Mouse (Mus musculus): ENCODE results near the gene Ildr1. TPM values are rescaled to one million over a fixed set of nuclear protein-coding genes. Genes with fewer than 3 reads are reported as not detected.

Gene Ildr1
- polyA plus RNA-seq, 1 experiment from 2014 or later = 0.51 TPM

GRCm38 (mm10) chr16:36673196-36673595, 20.6 kb upstream of the Ildr1 start:
- H3K9me3 ChIP-seq = no peaks in the 10 kb centered on the region
- H3K4me1 ChIP-seq = no peaks in the 10 kb centered on the region
- H3K36me3 ChIP-seq (replicated peaks) = no peaks in the 10 kb centered on the region
- no peak overlapping the region for H3K9ac ChIP-seq
- no peaks in the 10 kb centered on the region for H3K27me3 ChIP-seq
- ATAC-seq (ENCODE audit: low FRiP score) = no peak
- H3K4me2 ChIP-seq = no peak overlapping the region
- 84% methylated on average over 4 of the region's 4 CpGs for WGBS
- no peak overlapping the region for H3K27ac ChIP-seq
- H3K4me3 ChIP-seq (replicated peaks) = no peak overlapping the region

GRCm38 (mm10) chr16:36674457-36675204, 19.1 kb upstream of the Ildr1 start:
- Histone ChIP-seq H3K36me3 (replicated peaks) (no peaks in the 10 kb centered on the region), H3K4me3 (replicated peaks) (no peak overlapping the region), H3K4me1 (no peaks in the 10 kb centered on the region), H3K4me2 (no peak overlapping the region), H3K27ac (no peak overlapping the region), H3K9me3 (no peaks in the 10 kb centered on the region), H3K27me3 (no peaks in the 10 kb centered on the region), H3K9ac (no peak overlapping the region)
- ATAC-seq (ENCODE audit: low FRiP score) = no peak
- 77% methylated on average over 7 of the region's 7 CpGs for WGBS

DNA sequence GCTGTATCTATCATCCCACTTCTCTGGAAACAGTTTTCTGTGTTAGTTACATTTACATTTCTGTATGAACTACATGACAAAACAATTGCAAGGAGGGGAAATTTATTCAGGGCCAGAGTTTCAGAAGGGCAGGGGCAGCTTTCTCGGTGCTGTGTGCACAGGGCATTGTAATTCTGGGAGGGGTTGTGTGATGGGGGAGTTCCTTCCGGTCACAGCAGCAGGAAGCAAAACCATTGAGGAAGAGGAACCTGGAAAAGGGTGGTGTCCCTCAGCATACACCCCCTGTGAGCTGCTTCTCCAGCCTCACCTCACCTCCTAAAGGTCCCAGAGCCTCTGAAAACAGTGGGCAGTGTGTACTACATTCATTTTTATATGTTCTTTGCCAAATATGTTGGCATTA, 18.5 kb upstream of the Ildr1 start:
- no peaks in the 10 kb centered on the region for H3K27me3 ChIP-seq

DNA sequence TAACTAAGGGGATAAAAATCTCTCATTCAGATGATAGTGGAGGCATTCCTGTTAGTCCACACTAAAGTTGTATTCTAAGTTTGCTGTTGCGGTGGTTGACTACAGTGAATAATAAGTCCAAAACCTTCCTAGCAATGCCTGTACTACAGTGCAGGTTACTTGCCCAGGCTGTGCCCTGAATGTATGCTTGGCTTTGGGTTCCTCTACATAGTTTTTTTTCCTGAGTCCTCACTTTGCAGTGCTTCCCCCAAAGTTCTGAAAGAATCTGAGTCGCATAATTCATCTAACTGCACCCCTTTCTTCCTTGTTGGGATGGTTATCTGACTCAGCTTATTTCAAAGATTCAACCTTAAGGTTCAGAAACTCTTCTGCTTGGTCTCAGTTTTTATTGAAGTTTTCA, 17.9 kb upstream of the Ildr1 start:
- ATAC-seq (ENCODE audit: low FRiP score) = no peak
- Histone ChIP-seq H3K27ac (no peak overlapping the region), H3K9ac (no peak overlapping the region), H3K4me2 (no peak overlapping the region), H3K36me3 (replicated peaks) (no peaks in the 10 kb centered on the region), H3K4me1 (no peaks in the 10 kb centered on the region), H3K27me3 (no peaks in the 10 kb centered on the region), H3K4me3 (replicated peaks) (no peak overlapping the region), H3K9me3 (no peaks in the 10 kb centered on the region)
- 94% methylated on average over 2 of the region's 2 CpGs for WGBS

More for the DNA sequence above, 18.5 kb upstream of the Ildr1 start:
- WGBS = 49% methylated on average over 2 of the region's 2 CpGs
- Histone ChIP-seq H3K9me3 (no peaks in the 10 kb centered on the region), H3K36me3 (replicated peaks) (no peaks in the 10 kb centered on the region), H3K4me1 (no peaks in the 10 kb centered on the region), H3K9ac (no peak overlapping the region), H3K4me3 (replicated peaks) (no peak overlapping the region), H3K4me2 (no peak overlapping the region), H3K27ac (no peak overlapping the region)
- no peak for ATAC-seq (ENCODE audit: low FRiP score)

- Histone ChIP-seq H3K4me1 (no peaks in the 10 kb centered on the region), H3K4me3 (replicated peaks) (no peak overlapping the region), H3K9me3 (no peaks in the 10 kb centered on the region), H3K36me3 (replicated peaks) (no peaks in the 10 kb centered on the region), H3K27ac (no peak overlapping the region), H3K9ac (no peak overlapping the region), H3K4me2 (no peak overlapping the region), H3K27me3 (no peaks in the 10 kb centered on the region)
- WGBS = 86% methylated on average over 3 of the region's 3 CpGs
- no peak for ATAC-seq (ENCODE audit: low FRiP score)
These were observed 11.9 kb upstream of the Ildr1 start for GRCm38 (mm10) chr16:36681829-36682228.

GRCm38 (mm10) chr16:36684325-36684918, 9.4 kb upstream of the Ildr1 start:
- ATAC-seq (ENCODE audit: low FRiP score) = no peak
- no peak overlapping the region for H3K27ac ChIP-seq
- WGBS = 77% methylated on average over 6 of the region's 6 CpGs
- H3K4me2 ChIP-seq = no peak overlapping the region
- no peaks in the 10 kb centered on the region for H3K36me3 ChIP-seq (replicated peaks)
- no peak overlapping the region for H3K9ac ChIP-seq
- H3K4me1 ChIP-seq = no peaks in the 10 kb centered on the region
- no peaks in the 10 kb centered on the region for H3K27me3 ChIP-seq
- H3K4me3 ChIP-seq (replicated peaks) = no peak overlapping the region
- H3K9me3 ChIP-seq = no peaks in the 10 kb centered on the region

DNA sequence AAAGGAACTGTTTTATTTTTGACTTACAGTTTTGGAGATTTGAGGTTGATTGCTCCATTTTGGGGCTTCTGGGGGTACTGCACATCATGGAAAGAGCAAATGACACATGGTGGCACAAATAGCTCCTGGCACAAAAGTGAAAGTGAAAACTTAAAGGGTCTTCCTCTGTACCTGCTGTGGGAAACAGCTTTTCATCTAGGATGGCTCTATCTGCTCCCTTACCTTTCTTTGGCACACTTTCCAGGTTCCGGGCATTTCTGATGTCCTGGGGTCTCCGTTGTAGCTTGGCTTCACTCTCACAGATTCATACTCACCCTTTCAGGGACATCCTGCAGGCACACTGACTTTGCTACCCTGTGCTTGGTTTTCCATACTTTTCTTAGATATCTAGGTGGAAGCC, 5.7 kb upstream of the Ildr1 start:
- H3K27me3 ChIP-seq = peaks cover 9% of the 10 kb centered on the region; the same call in 1 of the 2 replicates
- H3K36me3 ChIP-seq (replicated peaks) = no peaks in the 10 kb centered on the region
- no peak overlapping the region for H3K4me3 ChIP-seq (replicated peaks)
- no peaks in the 10 kb centered on the region for H3K4me1 ChIP-seq
- no peak overlapping the region for H3K27ac ChIP-seq
- no peak for ATAC-seq (ENCODE audit: low FRiP score)
- no peak overlapping the region for H3K4me2 ChIP-seq
- no peak overlapping the region for H3K9ac ChIP-seq
- H3K9me3 ChIP-seq = no peaks in the 10 kb centered on the region
- WGBS = 87% methylated on average over 2 of the region's 2 CpGs

GRCm38 (mm10) chr16:36691484-36691883, 2.3 kb upstream of the Ildr1 start:
- no peak overlapping the region for H3K9ac ChIP-seq
- no peaks in the 10 kb centered on the region for H3K36me3 ChIP-seq (replicated peaks)
- H3K9me3 ChIP-seq = no peaks in the 10 kb centered on the region
- H3K4me2 ChIP-seq = no peak overlapping the region
- peaks cover 8% of the 10 kb centered on the region for H3K4me1 ChIP-seq
- ATAC-seq (ENCODE audit: low FRiP score) = no peak
- peaks cover 29% of the 10 kb centered on the region for H3K27me3 ChIP-seq
- no peak overlapping the region for H3K27ac ChIP-seq
- no peak overlapping the region for H3K4me3 ChIP-seq (replicated peaks)
- 59% methylated on average over 3 of the region's 3 CpGs for WGBS

GRCm38 (mm10) chr16:36694798-36695290, 1.1 kb downstream of the Ildr1 start:
- Histone ChIP-seq H3K4me2 (no peak overlapping the region), H3K9ac (no peak overlapping the region), H3K27me3 (peaks cover 29% of the 10 kb centered on the region), H3K4me1 (peaks cover 8% of the 10 kb centered on the region), H3K27ac (no peak overlapping the region), H3K4me3 (replicated peaks) (no peak overlapping the region), H3K36me3 (replicated peaks) (no peaks in the 10 kb centered on the region), H3K9me3 (no peaks in the 10 kb centered on the region)
- ATAC-seq (ENCODE audit: low FRiP score) = no peak
- WGBS = 46% methylated on average over 9 of the region's 9 CpGs

- ATAC-seq (ENCODE audit: low FRiP score) = no peak
- H3K27ac ChIP-seq = no peak overlapping the region
- peaks cover 27% of the 10 kb centered on the region for H3K27me3 ChIP-seq
- H3K4me3 ChIP-seq (replicated peaks) = no peak overlapping the region
- no peak overlapping the region for H3K9ac ChIP-seq
- 84% methylated on average over 8 of the region's 8 CpGs for WGBS
- H3K36me3 ChIP-seq (replicated peaks) = no peaks in the 10 kb centered on the region
- no peak overlapping the region for H3K4me2 ChIP-seq
- no peaks in the 10 kb centered on the region for H3K9me3 ChIP-seq
- peaks cover 8% of the 10 kb centered on the region for H3K4me1 ChIP-seq
These were observed 3.6 kb downstream of the Ildr1 start for GRCm38 (mm10) chr16:36697331-36697730.

DNA sequence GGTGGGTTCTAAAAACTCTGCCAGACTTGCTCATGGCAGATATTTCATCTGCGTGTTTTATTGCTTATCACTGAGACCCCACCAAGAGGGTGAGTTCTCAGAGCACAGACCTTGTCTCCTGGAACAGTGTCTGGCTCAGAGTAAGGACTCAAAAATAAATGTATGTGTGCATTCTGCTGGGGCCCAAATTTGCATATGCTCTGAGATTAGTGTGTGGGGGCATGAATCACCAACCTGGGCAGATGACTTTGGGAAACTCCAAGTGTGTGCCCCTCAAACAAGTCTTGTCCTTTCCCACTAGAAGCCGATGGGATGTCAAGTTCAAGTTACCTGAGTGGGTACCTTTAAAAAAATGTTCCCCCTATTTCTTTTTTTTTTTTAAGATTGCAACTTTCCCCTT, 6.7 kb downstream of the Ildr1 start:
- H3K27me3 ChIP-seq = no peaks in the 10 kb centered on the region
- WGBS = 94% methylated on average over 2 of the region's 2 CpGs
- no peak for ATAC-seq (ENCODE audit: low FRiP score)
- no peak overlapping the region for H3K4me3 ChIP-seq (replicated peaks)
- H3K4me2 ChIP-seq = no peak overlapping the region
- H3K9ac ChIP-seq = no peak overlapping the region
- no peaks in the 10 kb centered on the region for H3K9me3 ChIP-seq
- H3K4me1 ChIP-seq = no peaks in the 10 kb centered on the region
- H3K27ac ChIP-seq = no peak overlapping the region
- H3K36me3 ChIP-seq (replicated peaks) = no peaks in the 10 kb centered on the region

DNA sequence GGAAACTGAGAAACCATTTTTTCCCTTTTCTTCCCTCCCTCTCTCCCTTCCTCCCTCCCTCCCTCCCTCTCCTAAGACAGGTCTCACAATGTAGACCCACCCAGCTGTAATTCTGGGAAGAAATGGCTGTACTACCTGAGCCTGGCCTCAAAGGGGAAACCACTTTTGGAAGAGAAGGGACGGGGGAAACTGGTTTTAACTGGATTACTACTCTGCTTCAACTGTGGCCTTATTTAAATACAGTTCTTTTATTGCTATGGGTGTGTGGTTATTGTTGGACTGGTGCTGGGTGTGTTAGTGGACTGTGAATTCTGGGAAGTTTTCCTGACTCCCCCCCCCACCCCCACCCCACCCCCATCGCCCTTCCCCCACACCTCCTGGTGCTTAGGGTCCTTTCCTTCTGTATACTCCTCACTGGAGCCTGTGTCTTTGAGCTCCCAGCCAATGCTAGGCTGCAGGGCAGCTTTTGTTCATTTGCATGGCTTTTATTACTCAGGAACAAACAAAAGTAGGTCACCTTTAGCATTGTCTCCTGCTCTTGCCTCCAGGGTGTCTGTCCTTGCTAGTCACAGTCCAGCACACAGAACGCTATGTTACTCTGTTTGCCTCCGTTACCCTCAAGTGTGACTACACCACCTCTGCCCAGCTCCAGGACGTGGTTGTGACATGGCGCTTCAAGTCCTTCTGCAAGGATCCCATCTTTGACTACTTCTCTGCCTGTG, 14.1 kb downstream of the Ildr1 start:
- H3K9ac ChIP-seq = no peak overlapping the region
- WGBS = 64% methylated on average over 6 of the region's 6 CpGs
- no peaks in the 10 kb centered on the region for H3K9me3 ChIP-seq
- H3K27me3 ChIP-seq = no peaks in the 10 kb centered on the region
- H3K4me2 ChIP-seq = no peak overlapping the region
- H3K4me3 ChIP-seq (replicated peaks) = no peak overlapping the region
- no peak for ATAC-seq (ENCODE audit: low FRiP score)
- H3K36me3 ChIP-seq (replicated peaks) = no peaks in the 10 kb centered on the region
- no peak overlapping the region for H3K27ac ChIP-seq
- no peaks in the 10 kb centered on the region for H3K4me1 ChIP-seq

Measured in forebrain, embryonic 12.5 days (tissue).